ENCODE assay signal across 23 mouse cellular contexts in genomic region chr11:72145877-72146248, GRCm38 (mm10). TPM values are rescaled to one million over a fixed set of nuclear protein-coding genes. Genes with fewer than 3 reads are reported as not detected.
DNase-seq lines count a peak whose midpoint lies in the region; ATAC-seq and TF ChIP-seq lines count a peak whose summit lies in the region.
"Had no signal": no experiment of that assay in that cellular context is flagged by ENCODE, and none has a peak within 500 bp of the region (broad histone marks: within the 10 kb centered on the region; RNA-seq: fewer than 3 reads in every experiment).

No protein-coding gene starts in this region.

- 0 out of 2 replicates have a peak, but pooled peaks have one; percentile 28 for ATAC-seq in intestine, embryonic 16.5 days
- ATAC-seq in intestine, embryonic 15.5 days: no peak
- ATAC-seq in kidney, postnatal 0 days (replicated peaks; ENCODE audit: low FRiP score, low read depth): peak; percentile 82
- ATAC-seq: forebrain, embryonic 16.5 days; hindbrain, embryonic 16.5 days had no signal

- H3K36me3 ChIP-seq in intestine, embryonic 16.5 days (ENCODE audit: control insufficient read depth, insufficient read depth, low read length): no peaks in the 10 kb centered on the region
- H3K36me3 ChIP-seq in intestine, embryonic 15.5 days: no peaks in the 10 kb centered on the region
- no peaks in the 10 kb centered on the region for H3K36me3 ChIP-seq in kidney, postnatal 0 days (ENCODE audit: insufficient read depth, low read length)
- H3K36me3 ChIP-seq: G1E; neural tube, embryonic 12.5 days had no signal

- DNase-seq in lung, postnatal 36 days: peak; percentile 39
- DNase-seq in lung, postnatal 25 days (ENCODE audit: low spot score): no peak
- no peak for DNase-seq in kidney, postnatal 0 days (ENCODE audit: low spot score)
- peak; percentile 33 to 61 for DNase-seq in kidney, postnatal 4 days
- DNase-seq in heart, adult 8-10 months (ENCODE audit: low spot score): no peak
- DNase-seq in left cerebral cortex, postnatal 36 days (ENCODE audit: low spot score in 2 of 2): no peak
- DNase-seq: layer of hippocampus, postnatal 36 days; right cerebral cortex, postnatal 4 days; thymus, adult 2 months; thymus, postnatal 36 days had no signal

- no peak overlapping the region for H3K9ac ChIP-seq in intestine, embryonic 16.5 days (ENCODE audit: low read depth, low read length)
- H3K9ac ChIP-seq in intestine, embryonic 15.5 days: no peak overlapping the region
- H3K9ac ChIP-seq in kidney, postnatal 0 days (ENCODE audit: low read depth, low read length): no peak overlapping the region
- H3K9ac ChIP-seq: liver, embryonic 14.5 days; midbrain, embryonic 12.5 days; neural tube, embryonic 12.5 days had no signal

- WGBS in intestine, embryonic 16.5 days: 95% methylated on average over 1 of the region's 1 CpGs
- WGBS in intestine, embryonic 15.5 days: 89% methylated on average over 1 of the region's 1 CpGs
- 67% methylated on average over 1 of the region's 1 CpGs for WGBS in kidney, postnatal 0 days

- no peaks in the 10 kb centered on the region for H3K27me3 ChIP-seq in intestine, embryonic 16.5 days (replicated peaks; ENCODE audit: control insufficient read depth, insufficient read depth, low read length)
- H3K27me3 ChIP-seq in intestine, embryonic 15.5 days (replicated peaks): no peaks in the 10 kb centered on the region
- no peaks in the 10 kb centered on the region for H3K27me3 ChIP-seq in kidney, postnatal 0 days (ENCODE audit: insufficient read depth, low read length)
- H3K27me3 ChIP-seq: neural tube, embryonic 12.5 days had no signal

- TF ChIP-seq CTCF in kidney, postnatal 0 days (IDR thresholded peaks at IDR 0.05; ENCODE audit: low read depth): no peak

- no peak overlapping the region for H3K4me3 ChIP-seq in intestine, embryonic 16.5 days (ENCODE audit: low read length)
- no peak overlapping the region for H3K4me3 ChIP-seq in intestine, embryonic 15.5 days (replicated peaks)
- no peak overlapping the region for H3K4me3 ChIP-seq in kidney, postnatal 0 days (replicated peaks; ENCODE audit: low read depth, low read length)
- H3K4me3 ChIP-seq: erythroblast, embryonic 14.5 days; gastrocnemius, adult 2 months; layer of hippocampus, adult 2 months; midbrain, embryonic 12.5 days; myocyte; neural tube, embryonic 12.5 days had no signal

- H3K4me2 ChIP-seq in intestine, embryonic 16.5 days (ENCODE audit: low read depth, low read length): no peak overlapping the region
- H3K4me2 ChIP-seq in intestine, embryonic 15.5 days (replicated peaks): no peak overlapping the region
- H3K4me2 ChIP-seq in kidney, postnatal 0 days (ENCODE audit: low read length): no peak overlapping the region; the same call in 1 of the 2 replicates
- H3K4me2 ChIP-seq: midbrain, embryonic 12.5 days; neural tube, embryonic 12.5 days had no signal

- intact Hi-C loops in left cerebral cortex, postnatal 36 days (cut with DNase I): no loop called here

- H3K9me3 ChIP-seq in intestine, embryonic 16.5 days (ENCODE audit: control insufficient read depth, low read length): no peaks in the 10 kb centered on the region
- H3K9me3 ChIP-seq in intestine, embryonic 15.5 days: no peaks in the 10 kb centered on the region
- no peaks in the 10 kb centered on the region for H3K9me3 ChIP-seq in kidney, postnatal 0 days (replicated peaks; ENCODE audit: low read length)
- H3K9me3 ChIP-seq: G1E; midbrain, embryonic 12.5 days; neural tube, embryonic 12.5 days had no signal

- no peak overlapping the region for H3K27ac ChIP-seq in intestine, embryonic 16.5 days (ENCODE audit: low read length)
- no peak overlapping the region for H3K27ac ChIP-seq in intestine, embryonic 15.5 days
- H3K27ac ChIP-seq in kidney, postnatal 0 days: peak overlapping the region; percentile 77
- H3K27ac ChIP-seq: gastrocnemius, adult 2 months; layer of hippocampus, adult 2 months; liver, embryonic 14.5 days; midbrain, embryonic 12.5 days; neural tube, embryonic 12.5 days; stomach, postnatal 0 days had no signal

- H3K4me1 ChIP-seq in intestine, embryonic 16.5 days (ENCODE audit: control insufficient read depth, insufficient read depth, low read length): no peaks in the 10 kb centered on the region
- H3K4me1 ChIP-seq in intestine, embryonic 15.5 days (replicated peaks): 0 out of 2 replicates have a peak, but pooled peaks cover 2% of the 10 kb centered on the region
- H3K4me1 ChIP-seq in kidney, postnatal 0 days (replicated peaks; ENCODE audit: insufficient read depth, low read length): no peaks in the 10 kb centered on the region; the same call in 1 of the 2 replicates

RNA-seq across cellular contexts. Expression of gene Pitpnm3, which starts 10.3 kb away (rescaled TPM):
- 0.35 and 0.37 TPM in 2 replicates for polyA plus RNA-seq in intestine, embryonic 16.5 days (2015; fragmentation: Nextera tagmentation; extraction: Ambion mirVana)
- 0.50 and 0.62 TPM in 2 replicates for polyA plus RNA-seq in intestine, embryonic 15.5 days (2015; fragmentation: Nextera tagmentation; extraction: Ambion mirVana)
- polyA plus RNA-seq in kidney, postnatal 0 days (2015; fragmentation: Nextera tagmentation; extraction: Ambion mirVana): 0.42 and 0.45 TPM in 2 replicates
- 1 to 10 TPM; 1.1 to 2.1 (median 1.9) TPM for total RNA-seq in heart, adult 8-10 months (2022)
- 10 to 100 TPM; 74.9 to 83.2 TPM for total RNA-seq in left cerebral cortex, postnatal 36 days (2021)
- polyA plus RNA-seq: erythroblast, embryonic 14.5 days had no signal

Comparison
In these comparisons a context has a peak if more than half of its experiments do, and no peak if none do; other contexts are left out.
1. DNase-seq: peak in lung, postnatal 36 days (single experiment) and kidney, postnatal 4 days (2 of 2); none in lung, postnatal 25 days (single experiment), kidney, postnatal 0 days (single experiment), heart, adult 8-10 months (single experiment) and left cerebral cortex, postnatal 36 days (0 of 2).